Mouse (Mus musculus) brain, embryonic 14.5 days (tissue): Measurements from ENCODE around the gene Cggbp1.
"Not testable (repeated sequence)": the region's sequence is repeated elsewhere in the genome, so short reads cannot be mapped to it uniquely, and the experiment has no call there.

ENCODE experiments used
- CTCF ChIP-seq: fragments of 200-500 bp; IDR thresholded peaks from 2 replicates; pipeline ENCODE4 v1.5.1; 2012; ENCODE audit warnings: inconsistent platforms, mild to moderate bottlenecking, moderate library complexity, borderline replicate concordance; ENCODE audit not compliant: insufficient read depth, insufficient read length; ENCODE audit errors: extremely low read depth
- POLR2A ChIP-seq: fragments of 200-500 bp; IDR thresholded peaks from 2 replicates; pipeline ENCODE4 v1.6.1; 2012; ENCODE audit warnings: mild to moderate bottlenecking, inconsistent platforms, borderline replicate concordance; ENCODE audit not compliant: poor library complexity, insufficient read depth, insufficient read length, severe bottlenecking; ENCODE audit errors: extremely low read depth

DNA sequence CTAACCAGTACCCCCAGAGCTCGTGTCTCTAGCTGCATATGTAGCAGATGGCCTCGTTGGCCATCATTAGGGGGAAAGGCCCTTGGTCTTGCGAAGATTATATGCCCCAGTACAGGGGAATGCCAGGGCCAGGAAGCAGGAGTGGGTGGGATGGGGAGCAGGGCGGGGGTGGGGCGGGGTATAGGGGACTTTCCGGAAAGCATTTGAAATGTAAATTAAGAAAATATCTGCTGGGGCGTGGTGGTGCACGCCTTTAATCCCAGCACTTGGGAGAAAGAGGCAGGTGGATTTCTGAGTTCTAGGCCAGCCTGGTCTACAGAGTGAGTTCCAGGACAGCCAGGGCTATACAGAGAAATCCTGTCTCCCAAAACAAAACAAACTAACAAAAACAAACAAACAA, 14.0 kb downstream of the Cggbp1 start:
- not testable (repeated sequence) for TF ChIP-seq POLR2A, CTCF
